Mouse (Mus musculus) midbrain, embryonic 12.5 days (tissue): ENCODE data around the gene Adamtsl1. TPM values are rescaled to one million over a fixed set of nuclear protein-coding genes. Genes with fewer than 3 reads are reported as not detected.

Source experiments
- ATAC-seq: fragments of 200-750 bp; cut with Nextera tagmentation; 2 replicates; pipeline ENCODE4 v1.8.0; 2017; ENCODE audit warnings: low read depth, moderate TSS enrichment, moderate library complexity; ENCODE audit not compliant: low FRiP score
- H3K27ac ChIP-seq: fragments of 300-500 bp; sonication (generic); replicated peaks from 2 replicates; pipeline ENCODE4 v1.5.1; 2016; ENCODE audit warnings: mild to moderate bottlenecking
- H3K27me3 ChIP-seq: fragments of 300-500 bp; sonication (generic); 2 replicates; pipeline ENCODE4 v1.6.1; 2016; ENCODE audit warnings: mild to moderate bottlenecking
- H3K36me3 ChIP-seq: fragments of 300-500 bp; sonication (generic); 2 replicates; pipeline ENCODE4 v1.6.1; 2016
- H3K4me1 ChIP-seq: fragments of 300-500 bp; sonication (generic); 2 replicates; pipeline ENCODE4 v1.6.1; 2016
- H3K4me2 ChIP-seq: fragments of 300-500 bp; sonication (generic); replicated peaks from 2 replicates; pipeline ENCODE4 v1.6.1; 2016; ENCODE audit warnings: mild to moderate bottlenecking, moderate library complexity
- H3K4me3 ChIP-seq: fragments of 300-500 bp; sonication (generic); 2 replicates; pipeline ENCODE4 v1.5.1; 2016; ENCODE audit warnings: mild to moderate bottlenecking
- H3K9ac ChIP-seq: fragments of 300-500 bp; sonication (generic); replicated peaks from 2 replicates; pipeline ENCODE4 v1.6.1; 2016; ENCODE audit warnings: mild to moderate bottlenecking, moderate library complexity
- H3K9me3 ChIP-seq: fragments of 300-500 bp; sonication (generic); 2 replicates; pipeline ENCODE4 v1.6.1; 2016; ENCODE audit warnings: mild to moderate bottlenecking
- WGBS: fragments of 180-500 bp; shearing (Covaris S2); methylation state at CpG from one replicate; pipeline ENCODE4 v1.1.7; 2016; 5-methylcytosine and 5-hydroxymethylcytosine counted together
- polyA plus RNA-seq: library from polyadenylated mRNA; unstranded; fragments of >200 nt; fragmentation: Nextera tagmentation; extraction: Ambion mirVana; gene quantifications from 2 replicates; pipeline ENCODE4 v1.2.1, GENCODE M21; 2016

The Adamtsl1 gene
- polyA plus RNA-seq, 1 experiment from 2014 or later, result 10.2 TPM

DNA sequence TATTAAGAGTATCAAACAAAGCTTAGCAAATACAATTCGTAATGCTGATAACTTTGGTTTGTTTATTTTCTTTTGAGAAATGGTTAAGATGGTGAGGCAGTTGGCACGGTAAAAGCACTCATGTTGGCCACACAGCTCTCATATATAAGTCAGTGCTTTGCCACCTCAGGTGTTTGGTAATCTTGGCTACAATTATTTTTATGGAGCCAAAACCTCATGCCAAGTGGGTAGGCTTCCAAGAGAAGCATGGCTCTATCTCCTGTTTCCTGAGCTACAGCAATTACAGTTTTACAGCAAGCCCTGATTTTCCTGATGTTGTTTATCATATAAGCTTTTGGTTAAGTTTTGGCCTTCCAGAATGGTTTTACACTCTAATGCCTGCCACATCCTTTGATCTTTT lies 795.2 kb downstream of the Adamtsl1 start:
- 91% methylated on average over 2 of the region's 2 CpGs for WGBS
- Histone ChIP-seq H3K4me3 (no peak overlapping the region), H3K27ac (no peak overlapping the region), H3K4me1 (no peaks in the 10 kb centered on the region), H3K27me3 (no peaks in the 10 kb centered on the region), H3K9ac (no peak overlapping the region), H3K36me3 (no peaks in the 10 kb centered on the region), H3K4me2 (no peak overlapping the region), H3K9me3 (no peaks in the 10 kb centered on the region)
- ATAC-seq, result no peak

DNA sequence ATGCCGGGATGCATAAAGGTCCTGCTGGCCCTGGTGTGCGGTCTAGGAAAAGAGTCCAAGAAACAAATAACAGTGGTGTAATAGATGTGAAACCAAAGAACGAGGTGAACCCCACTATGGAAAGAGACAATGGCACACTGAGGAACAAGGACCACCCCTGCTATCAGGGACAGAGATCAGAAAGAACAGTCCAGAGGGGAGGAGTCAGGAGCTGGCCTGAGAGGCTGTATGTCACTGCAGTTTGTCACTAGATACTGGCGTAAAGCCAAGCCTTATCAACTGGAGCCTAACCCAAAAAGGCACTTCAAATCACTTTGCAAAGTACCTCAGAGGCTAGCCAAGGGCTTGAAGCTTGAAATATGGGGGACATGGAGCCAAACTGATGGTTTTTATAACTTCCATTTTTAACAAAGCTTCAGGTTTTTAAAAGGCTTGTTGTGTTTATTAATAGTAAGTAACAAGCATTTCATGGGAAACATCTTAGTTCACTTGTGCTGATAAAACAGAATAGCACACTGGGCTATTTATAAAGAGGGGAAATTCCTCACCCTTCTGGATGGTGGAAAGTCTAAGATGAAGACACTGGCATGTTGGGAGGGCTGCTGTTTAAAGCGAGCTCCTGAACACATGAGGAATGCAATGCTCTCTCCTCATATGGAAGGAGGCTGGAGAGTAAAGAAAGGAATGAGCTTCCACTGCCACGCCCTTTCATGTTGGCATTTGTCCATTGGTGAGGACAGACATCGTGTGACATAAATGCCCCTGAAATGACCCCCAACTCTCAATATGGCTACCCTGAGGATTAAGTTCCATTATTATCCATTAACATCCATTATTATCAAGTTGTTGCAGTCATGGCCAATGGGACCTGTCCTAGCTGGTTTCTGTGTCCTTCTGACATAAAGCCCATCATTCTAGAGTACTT lies 797.1 kb downstream of the Adamtsl1 start:
- Histone ChIP-seq H3K4me1 (no peaks in the 10 kb centered on the region), H3K9ac (no peak overlapping the region), H3K27me3 (no peaks in the 10 kb centered on the region), H3K4me3 (no peak overlapping the region), H3K36me3 (no peaks in the 10 kb centered on the region), H3K4me2 (no peak overlapping the region), H3K27ac (no peak overlapping the region), H3K9me3 (no peaks in the 10 kb centered on the region)
- WGBS, result 80% methylated on average over 7 of the region's 7 CpGs
- ATAC-seq, result no peak

DNA sequence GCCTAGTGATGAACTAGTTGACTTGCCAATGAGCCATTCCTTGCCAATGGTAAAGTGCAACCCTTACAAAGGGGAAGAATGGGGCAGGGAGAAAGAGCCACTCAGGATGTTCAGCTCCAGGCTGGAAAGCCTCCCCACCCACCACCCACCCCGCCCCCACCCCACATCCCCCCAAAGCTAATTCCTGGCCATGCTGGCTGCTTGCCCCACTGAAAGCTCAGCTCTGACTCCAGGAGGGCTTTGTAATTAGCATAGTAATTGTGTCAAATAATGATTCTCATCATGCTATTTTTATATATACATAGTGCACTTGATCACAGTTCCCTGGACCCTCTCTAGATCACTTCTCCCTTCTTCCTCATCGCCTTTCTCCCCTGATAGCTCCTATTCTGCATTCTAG lies 798.4 kb downstream of the Adamtsl1 start:
- Histone ChIP-seq H3K9ac (no peak overlapping the region), H3K4me2 (no peak overlapping the region), H3K27ac (no peak overlapping the region), H3K36me3 (no peaks in the 10 kb centered on the region), H3K27me3 (no peaks in the 10 kb centered on the region), H3K9me3 (no peaks in the 10 kb centered on the region), H3K4me3 (no peak overlapping the region), H3K4me1 (no peaks in the 10 kb centered on the region)
- no peak for ATAC-seq
- WGBS, result 94% methylated on average over 2 of the region's 2 CpGs

DNA sequence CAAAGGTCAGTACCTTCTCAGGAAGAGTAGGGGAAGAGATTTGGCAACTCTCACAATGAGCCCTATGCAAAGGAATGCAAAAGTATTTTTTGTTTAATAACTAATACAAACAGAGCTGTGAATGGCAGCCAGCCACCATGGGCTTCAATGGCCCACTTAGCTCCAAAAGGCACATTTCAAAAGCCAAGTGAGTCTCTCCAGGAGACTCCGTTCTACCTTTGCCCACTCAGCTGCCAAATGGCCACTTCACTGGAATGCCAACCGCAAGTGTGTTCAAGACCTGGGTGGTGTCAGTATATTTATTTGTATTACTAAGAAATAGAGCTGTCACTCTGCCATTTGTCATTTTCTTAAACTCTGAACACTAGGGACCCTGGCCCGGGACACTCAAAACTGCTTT lies 800.5 kb downstream of the Adamtsl1 start:
- WGBS, result 82% methylated on average over 3 of the region's 3 CpGs
- no peak overlapping the region for H3K4me3 ChIP-seq

DNA sequence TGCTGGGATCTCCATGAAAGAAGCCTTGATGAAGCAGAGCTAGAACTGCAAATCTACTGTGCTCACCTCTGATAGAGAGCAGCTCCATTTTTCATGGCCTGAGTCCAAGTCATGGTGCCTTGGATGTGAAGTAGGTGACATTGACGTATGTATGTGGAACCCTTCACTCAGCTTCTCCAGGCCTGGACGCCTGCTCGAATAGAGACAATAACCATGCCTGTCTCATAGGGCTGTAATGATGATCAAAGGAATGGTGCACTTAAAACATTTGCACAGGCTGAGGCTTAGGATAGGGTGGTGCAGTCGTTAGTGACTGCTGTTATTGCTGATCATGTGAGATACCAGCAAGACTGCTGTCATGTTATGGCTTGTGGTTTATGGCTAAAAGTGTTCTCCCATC lies 801.1 kb downstream of the Adamtsl1 start:
- ATAC-seq, result no peak
- H3K27ac ChIP-seq, result no peak overlapping the region
- H3K4me3 ChIP-seq, result no peak overlapping the region
- H3K9me3 ChIP-seq, result no peaks in the 10 kb centered on the region
- 92% methylated on average over 4 of the region's 4 CpGs for WGBS
- H3K36me3 ChIP-seq, result no peaks in the 10 kb centered on the region
- no peak overlapping the region for H3K9ac ChIP-seq
- H3K4me2 ChIP-seq, result no peak overlapping the region
- no peaks in the 10 kb centered on the region for H3K27me3 ChIP-seq
- H3K4me1 ChIP-seq, result no peaks in the 10 kb centered on the region

More for the DNA sequence above, 800.5 kb downstream of the Adamtsl1 start:
- no peaks in the 10 kb centered on the region for H3K36me3 ChIP-seq
- H3K9me3 ChIP-seq, result no peaks in the 10 kb centered on the region
- H3K27me3 ChIP-seq, result no peaks in the 10 kb centered on the region
- no peak for ATAC-seq
- no peaks in the 10 kb centered on the region for H3K4me1 ChIP-seq
- no peak overlapping the region for H3K9ac ChIP-seq
- no peak overlapping the region for H3K27ac ChIP-seq
- no peak overlapping the region for H3K4me2 ChIP-seq

- no peak for ATAC-seq
- Histone ChIP-seq H3K9ac (no peak overlapping the region), H3K4me3 (no peak overlapping the region), H3K27ac (no peak overlapping the region), H3K36me3 (no peaks in the 10 kb centered on the region), H3K4me2 (no peak overlapping the region), H3K4me1 (no peaks in the 10 kb centered on the region), H3K27me3 (no peaks in the 10 kb centered on the region), H3K9me3 (no peaks in the 10 kb centered on the region)
- 73% methylated on average over 3 of the region's 3 CpGs for WGBS
Measured at GRCm38 (mm10) chr4:86317916-86318542, 804.1 kb downstream of the Adamtsl1 start.

DNA sequence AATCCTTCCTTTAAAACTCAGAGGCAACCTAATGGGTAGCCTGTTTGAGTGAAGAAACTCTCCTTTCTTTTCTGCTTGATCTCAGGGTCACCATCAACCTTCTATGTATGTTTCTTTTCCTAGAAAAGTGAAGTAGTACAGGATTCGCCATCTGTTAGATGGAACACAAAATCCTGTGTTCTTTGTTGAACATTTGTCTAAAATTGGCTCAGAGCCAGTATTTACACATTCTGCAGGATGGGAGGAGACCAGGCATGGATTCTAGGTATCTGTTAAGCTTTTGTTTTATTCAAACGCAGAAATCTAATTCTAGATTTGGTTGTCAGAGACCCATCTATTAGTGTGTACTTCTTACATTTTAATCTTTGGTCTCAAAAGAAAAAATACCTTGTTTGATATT lies 811.4 kb downstream of the Adamtsl1 start:
- H3K27me3 ChIP-seq, result no peaks in the 10 kb centered on the region
- 63% methylated on average over 2 of the region's 2 CpGs for WGBS
- no peak overlapping the region for H3K9ac ChIP-seq
- no peaks in the 10 kb centered on the region for H3K4me1 ChIP-seq
- H3K9me3 ChIP-seq, result no peaks in the 10 kb centered on the region
- no peak for ATAC-seq
- no peak overlapping the region for H3K4me3 ChIP-seq
- H3K36me3 ChIP-seq, result no peaks in the 10 kb centered on the region
- no peak overlapping the region for H3K4me2 ChIP-seq
- H3K27ac ChIP-seq, result no peak overlapping the region

DNA sequence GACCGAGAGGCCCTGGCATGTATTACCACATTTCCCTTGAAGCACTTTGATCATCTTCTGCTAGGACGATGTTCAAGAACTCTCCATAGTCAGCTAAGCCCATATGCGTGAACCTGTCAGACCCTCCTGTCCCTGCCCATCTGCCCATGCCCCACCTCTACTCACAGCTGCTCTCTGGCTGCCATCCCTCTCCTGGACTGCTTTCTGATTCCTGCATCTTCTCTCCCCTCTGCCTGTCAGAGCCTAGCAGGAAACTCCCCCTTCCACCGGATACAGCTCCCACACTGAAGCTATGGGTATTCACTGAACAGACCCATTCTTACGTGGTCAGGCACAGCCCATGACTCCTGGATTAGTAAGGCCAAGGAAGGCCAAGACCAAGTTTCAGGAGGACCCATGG lies 812.0 kb downstream of the Adamtsl1 start:
- H3K27ac ChIP-seq, result no peak overlapping the region
- no peaks in the 10 kb centered on the region for H3K36me3 ChIP-seq
- no peak for ATAC-seq
- no peak overlapping the region for H3K4me3 ChIP-seq
- WGBS, result 71% methylated on average over 5 of the region's 5 CpGs
- H3K9ac ChIP-seq, result no peak overlapping the region
- H3K27me3 ChIP-seq, result no peaks in the 10 kb centered on the region
- no peaks in the 10 kb centered on the region for H3K4me1 ChIP-seq
- H3K9me3 ChIP-seq, result no peaks in the 10 kb centered on the region
- no peak overlapping the region for H3K4me2 ChIP-seq

- Histone ChIP-seq H3K4me3 (no peak overlapping the region), H3K36me3 (no peaks in the 10 kb centered on the region), H3K27ac (no peak overlapping the region), H3K27me3 (no peaks in the 10 kb centered on the region), H3K4me2 (no peak overlapping the region), H3K9me3 (no peaks in the 10 kb centered on the region), H3K4me1 (no peaks in the 10 kb centered on the region), H3K9ac (no peak overlapping the region)
- ATAC-seq, result no peak
- WGBS, result 73% methylated on average over 8 of the region's 8 CpGs
Measured at GRCm38 (mm10) chr4:86326638-86327037, 812.7 kb downstream of the Adamtsl1 start.

DNA sequence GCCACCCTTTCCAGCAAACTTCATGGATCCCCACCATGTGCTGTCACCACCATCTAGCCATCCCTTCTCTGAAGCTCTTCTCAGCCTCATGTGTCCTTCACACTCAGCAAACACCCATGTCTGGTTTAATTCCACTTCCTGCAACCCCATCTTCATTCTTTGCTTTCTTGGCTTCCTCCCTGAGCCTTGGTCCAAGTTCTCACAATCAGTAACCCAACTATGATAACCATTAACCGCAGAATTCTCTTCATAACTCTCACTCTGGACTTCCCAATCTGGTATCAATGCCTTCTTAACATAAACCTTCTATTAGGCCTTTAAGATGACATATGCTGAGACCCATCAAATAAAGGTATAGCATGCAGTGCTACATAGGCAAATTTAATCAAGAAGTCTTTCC lies 815.5 kb downstream of the Adamtsl1 start:
- Histone ChIP-seq H3K4me3 (no peak overlapping the region), H3K9ac (no peak overlapping the region), H3K4me1 (no peaks in the 10 kb centered on the region), H3K27me3 (no peaks in the 10 kb centered on the region), H3K36me3 (no peaks in the 10 kb centered on the region), H3K9me3 (no peaks in the 10 kb centered on the region), H3K4me2 (no peak overlapping the region), H3K27ac (no peak overlapping the region)
- no peak for ATAC-seq
- 95% methylated on average over 1 of the region's 1 CpGs for WGBS

DNA sequence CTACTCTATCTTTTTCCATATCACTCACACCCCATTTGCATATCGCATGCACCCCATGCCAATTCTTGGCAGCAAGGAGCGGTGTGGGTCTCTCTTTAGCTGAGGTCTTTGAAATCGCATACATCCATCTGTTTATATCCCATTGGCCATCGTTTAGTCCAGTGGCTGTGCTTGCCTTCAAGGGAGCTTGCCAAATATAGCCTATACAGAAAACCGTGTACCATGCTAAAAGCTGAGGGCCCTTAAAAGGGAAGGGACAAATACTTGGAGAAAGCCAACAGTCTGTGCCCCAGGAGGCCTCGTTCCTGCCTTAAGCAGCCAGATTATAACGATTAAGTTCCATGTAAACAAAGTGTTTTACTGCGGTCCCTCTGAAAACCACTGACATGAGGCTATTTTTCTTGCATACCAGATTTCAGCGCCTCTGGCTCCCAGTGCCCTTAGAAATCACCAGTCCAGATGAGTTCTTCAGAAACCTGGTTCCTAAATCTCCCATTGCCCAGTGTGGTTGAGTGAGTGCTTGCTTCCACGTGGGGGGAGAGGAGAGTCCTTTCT lies 822.0 kb downstream of the Adamtsl1 start:
- Histone ChIP-seq H3K36me3 (no peaks in the 10 kb centered on the region), H3K4me3 (no peak overlapping the region), H3K4me2 (no peak overlapping the region), H3K9ac (no peak overlapping the region), H3K27ac (no peak overlapping the region), H3K9me3 (no peaks in the 10 kb centered on the region), H3K27me3 (no peaks in the 10 kb centered on the region), H3K4me1 (no peaks in the 10 kb centered on the region)
- no peak for ATAC-seq
- WGBS, result 59% methylated on average over 10 of the region's 10 CpGs

- no peak for ATAC-seq
- H3K27ac ChIP-seq, result no peak overlapping the region
- no peaks in the 10 kb centered on the region for H3K4me1 ChIP-seq
- H3K27me3 ChIP-seq, result no peaks in the 10 kb centered on the region
- no peak overlapping the region for H3K4me3 ChIP-seq
- no peaks in the 10 kb centered on the region for H3K36me3 ChIP-seq
- no peaks in the 10 kb centered on the region for H3K9me3 ChIP-seq
- WGBS, result 86% methylated on average over 6 of the region's 6 CpGs
- H3K9ac ChIP-seq, result no peak overlapping the region
- no peak overlapping the region for H3K4me2 ChIP-seq
Measured at GRCm38 (mm10) chr4:86337216-86337765, 823.3 kb downstream of the Adamtsl1 start.
